Mouse (Mus musculus) embryonic fibroblast, embryonic 13.5 days (primary cell): ENCODE results near the gene Acox3.

Experiments used
- CTCF ChIP-seq: IDR thresholded peaks from 2 replicates; pipeline ENCODE4 v1.5.1; 2011; ENCODE audit warnings: mild to moderate bottlenecking, control low read depth, low read length, moderate library complexity, borderline replicate concordance; ENCODE audit not compliant: insufficient read depth
- POLR2A ChIP-seq: IDR thresholded peaks from 2 replicates; pipeline ENCODE4 v1.6.1; 2011; ENCODE audit warnings: low read depth, mild to moderate bottlenecking, control low read depth, low read length, moderate library complexity

GRCm38 (mm10) chr5:35661210-35661609, 78.4 kb downstream of the Acox3 start:
- no peak for TF ChIP-seq CTCF
- TF ChIP-seq POLR2A, result no peak
